Comparison of ENCODE assay signal across 26 mouse cellular contexts in the genomic region with DNA sequence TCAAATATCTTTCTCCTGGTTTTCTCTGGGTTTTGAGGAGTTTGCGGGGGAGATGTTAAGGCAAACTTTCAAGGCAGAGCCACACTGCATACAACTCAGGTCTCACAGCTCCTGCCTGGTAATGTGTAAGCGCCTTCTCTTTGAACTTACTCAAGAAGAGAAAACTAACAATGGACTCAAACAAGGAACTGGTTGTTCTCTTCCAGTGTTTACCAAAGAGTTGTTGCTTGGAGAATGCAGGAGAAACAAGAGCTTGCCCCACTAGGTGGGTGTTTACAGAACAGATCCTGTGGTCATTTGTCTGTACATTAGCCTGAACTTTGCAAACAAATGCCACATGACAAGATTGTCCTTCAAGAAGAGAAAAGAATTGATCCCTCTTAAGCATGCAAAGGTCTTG. TPM values are rescaled to one million over a fixed set of nuclear protein-coding genes. Genes with fewer than 3 reads are reported as not detected.
DNase-seq lines count a peak whose midpoint lies in the region; ATAC-seq and TF ChIP-seq lines count a peak whose summit lies in the region.
"Had no signal": no experiment of that assay in that cellular context is flagged by ENCODE, and none has a peak within 500 bp of the region (broad histone marks: within the 10 kb centered on the region; RNA-seq: fewer than 3 reads in every experiment).

No protein-coding gene starts in this region.

- H3K27ac ChIP-seq in kidney, adult 2 months (ENCODE audit: insufficient read depth, low read depth, low read length): peak overlapping the region; percentile 55; the same call in 1 of the 2 replicates
- H3K27ac ChIP-seq: forebrain, embryonic 13.5 days; heart, adult 2 months; hindbrain, embryonic 10.5 days; hindbrain, embryonic 15.5 days; limb, embryonic 13.5 days; liver, embryonic 12.5 days; midbrain, embryonic 12.5 days; neural tube, embryonic 13.5 days had no signal

- H3K27me3 ChIP-seq in kidney, adult 2 months (replicated peaks; ENCODE audit: control insufficient read depth, insufficient read depth, low read length): no peaks in the 10 kb centered on the region; the same call in 1 of the 2 replicates
- H3K27me3 ChIP-seq: forebrain, embryonic 13.5 days; heart, embryonic 12.5 days; hindbrain, embryonic 15.5 days; limb, embryonic 13.5 days; liver, embryonic 12.5 days; midbrain, embryonic 12.5 days; neural tube, embryonic 13.5 days had no signal

- no peak for DNase-seq in kidney, adult 2 months
- no peak for DNase-seq in kidney, adult 8-10 months
- peak; percentile 21 to 67 for DNase-seq in lung, adult 18-20 months
- no peak for DNase-seq in lung, adult 2 months
- peak; percentile 11 for DNase-seq in retina, postnatal 1 day
- DNase-seq in retina, embryonic 14.5 days (ENCODE audit: low spot score): no peak
- DNase-seq in spleen, postnatal 36 days (ENCODE audit: low spot score in 2 of 2): no peak
- DNase-seq: adrenal gland, adult 8-10 months; cerebellum, adult 2 months; cerebellum, postnatal 25 days; gastrocnemius, postnatal 25 days; heart, adult 2 months; kidney, adult 11 months; lung, embryonic 14.5 days; right cerebral cortex, postnatal 25 days had no signal

- ATAC-seq in granulocyte monocyte progenitor cell, adult 5-6 weeks (replicated peaks; ENCODE audit: poor library complexity, severe bottlenecking): no peak
- ATAC-seq: forebrain, embryonic 13.5 days; inflammation-experienced regulatory T-cells, adult 6 months; liver, embryonic 12.5 days had no signal

- H3K36me3 ChIP-seq in kidney, adult 2 months (ENCODE audit: control insufficient read depth, insufficient read depth, low read length): no peaks in the 10 kb centered on the region
- H3K36me3 ChIP-seq: heart, embryonic 12.5 days; hindbrain, embryonic 15.5 days; limb, embryonic 13.5 days; liver, embryonic 12.5 days; neural tube, embryonic 13.5 days had no signal

- H3K4me1 ChIP-seq in kidney, adult 2 months (ENCODE audit: control insufficient read depth, insufficient read depth, low read length): peaks cover 3% of the 10 kb centered on the region; the same call in 1 of the 2 replicates
- peaks cover 13% of the 10 kb centered on the region for H3K4me1 ChIP-seq in lung, adult 2 months (ENCODE audit: control insufficient read depth, insufficient read depth, low read length)
- H3K4me1 ChIP-seq: hindbrain, embryonic 15.5 days had no signal

- TF ChIP-seq POLR2A in kidney, adult 2 months (IDR thresholded peaks at IDR 0.05; ENCODE audit: low read depth, low read length): no peak
- TF ChIP-seq POLR2A in lung, adult 2 months (IDR thresholded peaks at IDR 0.05; ENCODE audit: borderline replicate concordance, extremely low read depth, low read depth, low read length): no peak

- 87% methylated on average over 2 of the region's 2 CpGs for WGBS in kidney, adult 2 months
- WGBS in lung, adult 2 months: 63% methylated on average over 2 of the region's 2 CpGs

- no peak for TF ChIP-seq CTCF in kidney, adult 2 months (conservative IDR thresholded peaks at IDR 0.05; ENCODE audit: insufficient read depth, insufficient read length, low read depth, low read length)
- no peak for TF ChIP-seq CTCF in lung, adult 2 months (IDR thresholded peaks at IDR 0.05; ENCODE audit: insufficient read depth, low read length)

- no peak overlapping the region for H3K4me3 ChIP-seq in kidney, adult 2 months (ENCODE audit: insufficient read depth, low read depth, low read length)
- H3K4me3 ChIP-seq in lung, adult 2 months (replicated peaks; ENCODE audit: extremely low read depth, low read depth, low read length): no peak overlapping the region
- H3K4me3 ChIP-seq: forebrain, embryonic 13.5 days; heart, adult 2 months; heart, embryonic 12.5 days; hindbrain, embryonic 10.5 days; hindbrain, embryonic 15.5 days; limb, embryonic 13.5 days; liver, embryonic 12.5 days; midbrain, embryonic 12.5 days; myocyte; neural tube, embryonic 13.5 days had no signal

RNA-seq across cellular contexts. Expression of gene Cdc14a, which starts 48.4 kb away (rescaled TPM):
- 5.3 and 5.5 TPM in 2 replicates for polyA plus RNA-seq in kidney, adult 2 months (2012; rRNA removed)
- 7.2 and 8.5 TPM in 2 replicates for polyA plus RNA-seq in lung, adult 2 months (2012; rRNA removed)
- total RNA-seq in granulocyte monocyte progenitor cell, adult 5-6 weeks (2014; fragmentation: Nextera tagmentation): 29.2 and 58.3 TPM in 2 replicates
- total RNA-seq in granulocyte monocyte progenitor cell, adult 5-6 weeks (2017): 22.3 and 25.2 TPM in 2 replicates

Comparison
In these comparisons a context has a peak if more than half of its experiments do, and no peak if none do; other contexts are left out.
1. DNase-seq: peak in lung, adult 18-20 months (2 of 2) and retina, postnatal 1 day (single experiment); none in kidney, adult 2 months (single experiment), kidney, adult 8-10 months (0 of 2), lung, adult 2 months (single experiment), retina, embryonic 14.5 days (single experiment) and spleen, postnatal 36 days (0 of 2).